Mouse (Mus musculus): Measurements from ENCODE around the gene Klf11. TPM values are rescaled to one million over a fixed set of nuclear protein-coding genes. Genes with fewer than 3 reads are reported as not detected.

The Klf11 gene
- polyA plus RNA-seq, 1 experiment: 11.8 TPM

DNA sequence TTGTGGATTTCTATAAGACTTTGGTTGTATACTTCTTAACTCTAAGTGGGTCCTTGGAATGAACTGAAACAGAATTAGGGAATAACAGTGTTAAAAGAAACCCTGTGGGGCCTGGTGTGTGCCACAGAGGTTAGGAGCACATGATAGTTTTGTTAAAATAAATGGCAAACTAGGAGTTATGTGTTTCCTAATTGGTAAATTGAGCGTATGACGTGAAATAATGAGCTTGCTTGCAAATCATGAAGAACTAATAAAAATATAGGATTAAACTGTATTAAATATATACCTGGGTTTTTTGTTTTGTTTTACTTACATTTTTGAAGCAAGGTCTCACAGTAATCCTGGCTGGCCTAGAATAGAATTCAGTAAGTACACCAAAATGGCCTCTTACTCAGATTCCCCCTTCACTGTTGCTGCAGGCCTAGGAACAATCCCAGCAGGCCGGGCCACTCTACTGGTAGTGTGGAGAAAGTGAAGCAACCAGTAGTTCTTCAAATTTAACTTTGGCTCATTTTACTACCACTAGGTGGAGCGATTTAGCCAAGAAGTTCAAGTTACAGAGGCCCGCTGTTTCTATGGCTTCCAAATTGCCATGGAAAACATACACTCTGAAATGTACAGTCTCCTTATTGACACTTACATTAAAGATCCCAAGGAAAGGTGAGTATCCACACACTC lies 58.9 kb downstream of the Klf11 start:
- 29% methylated on average over 5 of the region's 5 CpGs for WGBS
- Histone ChIP-seq H3K4me3 (replicated peaks; ENCODE audit: control insufficient read depth, low read depth, low read length) (peak overlapping the region; percentile 100), H3K4me1 (ENCODE audit: control insufficient read depth, insufficient read depth, low read length) (peaks cover 3% of the 10 kb centered on the region), H3K27ac (ENCODE audit: control insufficient read depth, insufficient read depth, low read depth, low read length, poor library complexity) (no peak overlapping the region; the same call in 1 of the 2 replicates)
- TF ChIP-seq POLR2A (IDR thresholded peaks at IDR 0.05; ENCODE audit: borderline replicate concordance, control insufficient read depth, low read depth, low read length) (no peak), CTCF (IDR thresholded peaks at IDR 0.05; ENCODE audit: control insufficient read depth, insufficient read depth, low read length) (no peak)

- TF ChIP-seq CTCF (IDR thresholded peaks at IDR 0.05; ENCODE audit: control insufficient read depth, insufficient read depth, low read length) (peak; percentile 75), POLR2A (IDR thresholded peaks at IDR 0.05; ENCODE audit: borderline replicate concordance, control insufficient read depth, low read depth, low read length) (no peak)
- 54% methylated on average over 5 of the region's 5 CpGs for WGBS
- Histone ChIP-seq H3K4me3 (replicated peaks; ENCODE audit: control insufficient read depth, low read depth, low read length) (peak overlapping the region; percentile 45), H3K27ac (ENCODE audit: control insufficient read depth, insufficient read depth, low read depth, low read length, poor library complexity) (no peak overlapping the region; the same call in 1 of the 2 replicates), H3K4me1 (ENCODE audit: control insufficient read depth, insufficient read depth, low read length) (peaks cover 3% of the 10 kb centered on the region; the same call in 1 of the 2 replicates)
These were observed 59.6 kb downstream of the Klf11 start for GRCm38 (mm10) chr12:24710672-24711071.

Other genes starting within 250 kb of the Klf11 start
- gene Taf1b, start 152.9 kb upstream of the Klf11 start, polyA plus RNA-seq (2011; ENCODE audit: insufficient read depth, insufficient read length, low replicate concordance, missing spikeins): 4.8 and 8.4 TPM in 2 replicates
- not detected in 2 replicates for gene Grhl1, start 79.0 kb upstream of the Klf11 start, polyA plus RNA-seq (2011; ENCODE audit: insufficient read depth, insufficient read length, low replicate concordance, missing spikeins)
- gene Cys1, start 30.5 kb downstream of the Klf11 start, polyA plus RNA-seq (2011; ENCODE audit: insufficient read depth, insufficient read length, low replicate concordance, missing spikeins): 0.56 and 3.0 TPM in 2 replicates
- 203 and 291 TPM in 2 replicates for gene Rrm2, start 57.0 kb downstream of the Klf11 start, polyA plus RNA-seq (2011; ENCODE audit: insufficient read depth, insufficient read length, low replicate concordance, missing spikeins)
- 11.4 and 16.8 TPM in 2 replicates for gene Mboat2, start 179.6 kb downstream of the Klf11 start, polyA plus RNA-seq (2011; ENCODE audit: insufficient read depth, insufficient read length, low replicate concordance, missing spikeins)